Mouse (Mus musculus): ENCODE results near the gene Pif1. TPM values are rescaled to one million over a fixed set of nuclear protein-coding genes. Genes with fewer than 3 reads are reported as not detected.

Gene Pif1
- polyA plus RNA-seq (2015; fragmentation: Nextera tagmentation; extraction: Ambion mirVana) = 15.4 and 18.4 TPM in 2 replicates

DNA sequence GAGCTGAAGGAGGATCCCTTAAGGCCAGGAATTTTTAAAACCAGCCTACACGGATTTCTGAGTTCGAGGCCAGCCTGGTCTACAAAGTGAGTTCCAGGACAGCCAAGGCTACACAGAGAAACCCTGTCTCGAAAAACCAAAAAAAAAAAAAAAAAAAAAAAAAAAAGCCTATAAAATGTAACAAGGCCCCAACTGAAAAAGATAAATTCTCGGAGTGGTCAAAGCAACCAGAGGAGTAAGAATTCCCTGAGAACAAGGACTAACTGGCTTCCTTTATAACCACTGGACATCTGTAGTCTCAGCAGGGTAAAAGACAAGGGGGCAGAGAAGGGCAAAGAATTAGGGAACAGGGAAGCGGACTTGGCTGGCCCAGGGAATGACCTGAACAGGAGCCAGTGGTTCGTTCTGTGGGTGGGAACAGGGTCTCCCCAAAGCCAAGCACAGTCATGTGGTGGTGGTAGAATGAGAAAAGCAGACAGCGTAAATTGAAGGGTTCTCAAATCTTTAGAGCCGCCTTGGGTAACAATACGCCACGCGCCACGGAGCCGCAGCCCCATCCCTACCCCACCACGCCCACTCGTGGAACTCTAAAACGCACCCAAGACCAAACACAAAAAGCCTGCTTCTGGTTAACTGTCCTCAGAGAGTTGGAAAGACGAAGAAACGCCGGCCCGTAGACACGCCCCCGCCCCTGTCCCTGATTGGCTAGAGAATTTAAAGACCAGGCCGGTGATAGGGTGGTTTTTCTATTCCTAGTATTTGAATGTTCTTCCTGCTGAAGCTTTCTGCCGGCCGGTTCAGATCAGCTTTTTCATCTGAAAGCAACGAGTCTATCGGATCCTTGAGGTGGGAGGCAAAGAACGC is at the start of gene Pif1:
TSS of gene Pif1 (plus strand) at position 755 of the 864 bp plus-strand sequence.
- H3K4me1 ChIP-seq = peaks cover 34% of the 10 kb centered on the region
- H3K4me3 ChIP-seq = peak within 1 kb of the TSS; percentile 64
- peak; percentile 78 for ATAC-seq (ENCODE audit: insufficient number of reproducible peaks, insufficient read depth, low FRiP score, low TSS enrichment, low read depth)
- H3K9me3 ChIP-seq = no peaks in the 10 kb centered on the region
- no peaks in the 10 kb centered on the region for H3K27me3 ChIP-seq
- peak within 1 kb of the TSS; percentile 99 for H3K4me2 ChIP-seq
- H3K36me3 ChIP-seq = peaks cover 15% of the 10 kb centered on the region
- 8% methylated on average over 28 of the region's 28 CpGs for WGBS
- H3K27ac ChIP-seq = peak within 1 kb of the TSS; percentile 85
- H3K9ac ChIP-seq = peak within 1 kb of the TSS; percentile 85

DNA sequence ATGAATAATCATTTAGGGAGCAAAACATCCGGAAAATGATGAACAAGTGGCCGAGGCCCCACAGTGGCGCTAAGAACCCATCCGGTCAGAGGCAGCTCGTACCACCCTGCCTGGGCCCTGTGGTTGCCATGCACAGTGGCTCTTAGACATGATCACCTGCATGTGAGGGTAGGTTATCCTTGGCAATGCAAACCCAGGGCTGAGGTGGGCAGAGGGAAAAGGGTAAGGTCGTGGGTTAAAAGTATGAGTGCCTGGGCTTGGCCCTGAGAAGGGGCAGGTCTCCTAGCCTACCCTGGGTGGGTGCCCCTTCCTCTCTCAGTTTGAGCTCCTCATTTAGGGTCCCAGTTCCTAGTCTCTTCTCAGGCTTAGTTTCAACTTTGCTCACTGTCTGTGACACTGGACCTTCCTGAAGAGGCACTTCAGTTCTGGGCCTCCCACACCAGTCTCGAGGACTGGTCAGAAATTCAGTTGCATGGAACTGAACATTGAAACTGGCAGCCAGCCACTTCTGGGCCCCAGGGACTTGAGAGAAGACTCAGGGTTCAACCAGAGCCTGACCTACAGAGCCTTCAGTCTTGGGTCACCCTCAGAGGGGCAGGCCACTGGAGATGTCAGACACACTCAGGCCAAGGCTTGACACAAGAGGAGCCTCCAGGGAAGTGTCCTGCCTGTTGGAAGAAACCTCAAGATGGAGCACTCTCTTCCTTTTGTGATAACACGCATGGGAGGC is 48.9 kb upstream of the Pif1 start:
- peaks cover 10% of the 10 kb centered on the region for H3K4me1 ChIP-seq
- H3K27ac ChIP-seq = no peak overlapping the region
- no peak overlapping the region for H3K4me3 ChIP-seq
- H3K4me2 ChIP-seq = no peak overlapping the region
- no peak for ATAC-seq (ENCODE audit: insufficient number of reproducible peaks, insufficient read depth, low FRiP score, low TSS enrichment, low read depth)
- H3K9me3 ChIP-seq = no peaks in the 10 kb centered on the region
- H3K27me3 ChIP-seq = no peaks in the 10 kb centered on the region
- H3K36me3 ChIP-seq = no peaks in the 10 kb centered on the region
- WGBS = 87% methylated on average over 8 of the region's 8 CpGs
- no peak overlapping the region for H3K9ac ChIP-seq

DNA sequence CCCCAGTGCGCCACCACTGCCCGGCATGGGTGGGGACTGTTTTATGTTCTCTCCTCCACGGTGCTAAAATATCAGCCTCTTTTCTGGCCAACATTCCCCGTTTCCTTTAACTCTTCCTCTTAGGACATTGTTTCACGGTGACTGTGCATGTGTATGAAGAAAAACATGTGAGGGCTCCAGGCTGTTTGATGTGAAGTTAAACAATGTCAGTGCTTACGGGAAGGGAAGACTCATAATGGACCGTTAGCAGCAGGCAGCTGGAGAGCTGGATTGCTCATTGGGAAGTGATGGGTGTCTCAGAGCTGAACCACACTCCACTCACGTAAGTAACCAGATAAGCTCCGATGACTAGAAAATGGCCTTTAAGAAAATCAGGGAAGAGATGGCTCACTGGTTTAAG is 47.3 kb upstream of the Pif1 start:
- H3K4me3 ChIP-seq = no peak overlapping the region
- H3K9ac ChIP-seq = no peak overlapping the region
- no peak overlapping the region for H3K27ac ChIP-seq
- H3K36me3 ChIP-seq = no peaks in the 10 kb centered on the region
- 82% methylated on average over 9 of the region's 9 CpGs for WGBS
- peaks cover 10% of the 10 kb centered on the region for H3K4me1 ChIP-seq
- ATAC-seq (ENCODE audit: insufficient number of reproducible peaks, insufficient read depth, low FRiP score, low TSS enrichment, low read depth) = no peak
- no peaks in the 10 kb centered on the region for H3K9me3 ChIP-seq
- no peaks in the 10 kb centered on the region for H3K27me3 ChIP-seq
- no peak overlapping the region for H3K4me2 ChIP-seq

DNA sequence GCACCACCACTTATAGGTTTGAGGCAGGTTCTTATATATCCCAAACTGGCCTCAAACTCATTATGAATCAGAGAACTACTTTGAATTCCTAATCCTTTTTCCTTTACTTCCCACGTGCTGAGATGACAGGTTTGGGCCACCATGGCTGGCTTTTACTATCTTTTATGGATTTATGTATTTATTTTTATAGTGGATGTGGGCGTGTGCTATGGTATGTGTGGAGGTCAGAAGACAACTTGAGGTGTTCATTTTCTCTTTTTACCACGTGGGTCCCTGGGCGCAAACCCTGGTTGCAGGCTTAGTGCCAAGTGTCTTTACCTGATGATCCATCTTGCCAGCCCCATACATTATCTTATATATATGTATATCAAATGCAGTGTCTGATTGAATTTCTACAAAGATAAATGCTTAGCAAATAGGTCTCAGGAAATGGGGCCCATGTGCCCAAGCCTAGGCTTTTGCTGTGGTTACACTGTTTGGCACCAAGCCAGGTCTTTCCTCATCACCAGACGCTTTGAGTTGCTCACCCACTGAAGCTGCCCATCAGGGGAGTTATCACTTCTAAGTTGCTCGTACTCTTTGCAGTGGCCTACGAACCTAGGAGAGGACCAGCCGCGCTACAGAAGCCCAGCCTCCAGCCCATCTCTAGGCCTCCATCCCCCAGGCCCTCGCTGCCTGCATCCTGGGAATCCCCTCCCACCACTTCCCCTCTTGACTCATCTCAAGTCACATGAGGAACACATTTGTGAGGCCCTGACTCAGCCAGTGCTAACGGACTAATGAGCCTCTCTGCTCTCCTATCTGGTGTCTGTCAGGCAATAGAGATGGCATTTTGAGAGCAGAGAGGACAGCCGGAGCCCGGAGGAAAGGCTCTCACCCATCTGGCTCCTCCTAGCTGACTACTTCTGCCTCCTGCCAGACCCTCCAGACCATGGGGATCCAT is 45.6 kb upstream of the Pif1 start:
- no peak overlapping the region for H3K9ac ChIP-seq
- no peak for ATAC-seq (ENCODE audit: insufficient number of reproducible peaks, insufficient read depth, low FRiP score, low TSS enrichment, low read depth)
- peak overlapping the region; percentile 68; the same call in 1 of the 2 replicates for H3K27ac ChIP-seq

DNA sequence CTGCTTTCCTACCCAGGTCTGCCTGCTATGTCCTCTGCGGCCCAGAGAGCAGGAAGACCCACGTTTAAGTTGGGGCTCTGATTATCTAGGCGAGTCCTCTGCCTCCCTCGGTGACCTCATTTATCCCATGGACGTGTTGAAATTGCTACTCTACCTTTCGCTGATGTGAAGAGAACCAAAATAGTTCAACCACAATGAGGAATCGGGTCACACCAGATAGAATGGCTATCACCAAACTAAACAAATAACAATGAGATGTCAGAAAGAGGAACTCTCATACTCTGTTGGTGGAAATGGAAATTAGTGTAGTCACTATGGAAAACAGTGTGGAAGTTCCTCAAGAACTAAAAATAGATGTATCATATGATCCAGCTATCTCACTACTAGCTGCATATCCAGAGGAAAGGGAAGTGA is 44.8 kb upstream of the Pif1 start:
- Histone ChIP-seq H3K27me3 (no peaks in the 10 kb centered on the region), H3K27ac (peak overlapping the region; percentile 68; the same call in 1 of the 2 replicates), H3K4me1 (peaks cover 28% of the 10 kb centered on the region), H3K9ac (no peak overlapping the region), H3K36me3 (no peaks in the 10 kb centered on the region), H3K4me3 (no peak overlapping the region), H3K4me2 (no peak overlapping the region), H3K9me3 (no peaks in the 10 kb centered on the region)
- WGBS = 83% methylated on average over 7 of the region's 7 CpGs
- ATAC-seq (ENCODE audit: insufficient number of reproducible peaks, insufficient read depth, low FRiP score, low TSS enrichment, low read depth) = no peak

More for the DNA sequence above, 45.6 kb upstream of the Pif1 start:
- Histone ChIP-seq H3K36me3 (no peaks in the 10 kb centered on the region), H3K27me3 (no peaks in the 10 kb centered on the region), H3K9me3 (no peaks in the 10 kb centered on the region), H3K4me1 (peaks cover 22% of the 10 kb centered on the region), H3K4me2 (no peak overlapping the region), H3K4me3 (no peak overlapping the region)
- 51% methylated on average over 13 of the region's 13 CpGs for WGBS

DNA sequence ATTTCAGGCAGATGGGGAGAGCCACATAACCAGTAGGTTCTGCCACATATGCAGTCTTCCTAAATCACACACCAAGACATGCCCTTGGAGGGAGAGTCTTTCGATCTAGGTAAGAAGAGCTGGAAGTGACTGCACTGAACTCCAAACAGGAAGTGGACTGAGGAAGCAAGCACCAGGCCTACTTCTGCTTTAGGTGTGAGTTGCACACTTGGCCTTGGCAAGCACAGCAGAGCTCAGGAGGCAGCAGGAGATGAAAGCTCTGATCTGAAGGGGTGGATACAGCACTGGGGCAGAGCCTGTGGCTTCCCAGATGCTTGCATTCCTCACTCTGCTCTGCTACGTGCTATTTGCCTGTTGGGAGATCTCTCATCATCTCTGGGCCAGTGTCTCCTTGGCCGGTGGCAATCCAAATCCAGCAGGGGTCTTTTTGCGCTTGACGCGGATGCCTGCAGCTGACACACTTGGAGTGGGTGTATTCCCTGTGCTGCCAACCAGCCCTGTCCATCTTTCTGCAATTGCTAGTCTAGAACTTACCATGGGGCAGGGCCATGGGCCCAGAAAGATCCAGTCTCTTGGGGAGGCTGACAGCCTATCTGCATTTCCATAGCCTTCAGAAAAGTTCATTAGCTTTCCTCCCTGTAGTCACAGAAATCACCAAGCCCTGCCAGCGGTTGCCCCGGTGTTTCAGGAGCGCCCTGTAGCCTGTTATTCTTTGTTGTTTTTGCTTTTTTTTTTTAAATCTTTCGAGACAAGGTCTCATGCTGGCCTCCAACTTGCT is 41.1 kb upstream of the Pif1 start:
- H3K4me2 ChIP-seq = no peak overlapping the region
- ATAC-seq (ENCODE audit: insufficient number of reproducible peaks, insufficient read depth, low FRiP score, low TSS enrichment, low read depth) = no peak
- peaks cover 55% of the 10 kb centered on the region for H3K4me1 ChIP-seq
- H3K4me3 ChIP-seq = no peak overlapping the region
- H3K27ac ChIP-seq = peak overlapping the region; percentile 55
- no peaks in the 10 kb centered on the region for H3K36me3 ChIP-seq
- H3K27me3 ChIP-seq = no peaks in the 10 kb centered on the region
- WGBS = 75% methylated on average over 10 of the region's 10 CpGs
- no peaks in the 10 kb centered on the region for H3K9me3 ChIP-seq
- no peak overlapping the region for H3K9ac ChIP-seq

DNA sequence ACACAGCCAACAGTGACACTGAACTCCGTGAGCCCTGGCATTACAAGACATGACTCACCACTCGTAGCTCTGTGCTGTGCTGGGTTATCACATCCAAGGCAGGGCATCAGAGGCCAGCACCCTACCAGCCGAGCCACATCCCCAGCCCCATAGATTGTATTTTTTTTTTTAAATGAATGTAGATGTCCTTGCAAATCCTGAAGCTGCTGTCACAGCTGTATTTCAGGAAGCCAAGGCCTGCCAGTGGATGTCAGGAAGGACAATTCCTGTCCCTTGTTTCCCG is 40.6 kb upstream of the Pif1 start:
- 54% methylated on average over 4 of the region's 4 CpGs for WGBS
- no peaks in the 10 kb centered on the region for H3K36me3 ChIP-seq
- H3K27ac ChIP-seq = peak overlapping the region; percentile 30; the same call in 1 of the 2 replicates
- no peak overlapping the region for H3K9ac ChIP-seq
- no peaks in the 10 kb centered on the region for H3K27me3 ChIP-seq
- H3K4me3 ChIP-seq = no peak overlapping the region
- no peaks in the 10 kb centered on the region for H3K9me3 ChIP-seq
- H3K4me2 ChIP-seq = no peak overlapping the region
- H3K4me1 ChIP-seq = peaks cover 57% of the 10 kb centered on the region
- ATAC-seq (ENCODE audit: insufficient number of reproducible peaks, insufficient read depth, low FRiP score, low TSS enrichment, low read depth) = no peak

DNA sequence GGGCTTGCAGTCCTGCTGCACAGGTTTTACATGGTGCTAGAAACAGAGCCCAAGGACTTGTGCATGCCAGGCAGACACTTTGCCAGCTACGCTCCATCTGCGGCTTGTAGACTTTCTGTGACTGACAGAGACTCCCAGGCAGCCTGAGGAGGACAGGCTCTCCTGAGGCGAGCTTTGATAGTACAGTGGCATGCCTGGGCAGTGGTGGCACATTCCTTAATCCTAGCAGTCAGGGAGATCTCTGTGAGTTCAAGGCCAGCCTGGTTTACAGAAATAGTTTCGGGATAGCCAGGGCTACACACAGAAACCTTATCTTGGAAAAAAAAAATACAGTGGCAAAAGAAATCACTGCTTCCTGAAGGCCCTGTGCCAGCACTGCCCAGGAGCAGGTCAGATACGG is 39.8 kb upstream of the Pif1 start:
- 81% methylated on average over 5 of the region's 5 CpGs for WGBS
- ATAC-seq (ENCODE audit: insufficient number of reproducible peaks, insufficient read depth, low FRiP score, low TSS enrichment, low read depth) = no peak
- Histone ChIP-seq H3K4me1 (peaks cover 54% of the 10 kb centered on the region), H3K27ac (0 out of 2 replicates have a peak overlapping the region, but pooled peaks have one; percentile 30), H3K27me3 (no peaks in the 10 kb centered on the region), H3K9ac (no peak overlapping the region), H3K4me2 (no peak overlapping the region), H3K36me3 (0 out of 2 replicates have a peak, but pooled peaks cover 2% of the 10 kb centered on the region), H3K4me3 (no peak overlapping the region), H3K9me3 (no peaks in the 10 kb centered on the region)

DNA sequence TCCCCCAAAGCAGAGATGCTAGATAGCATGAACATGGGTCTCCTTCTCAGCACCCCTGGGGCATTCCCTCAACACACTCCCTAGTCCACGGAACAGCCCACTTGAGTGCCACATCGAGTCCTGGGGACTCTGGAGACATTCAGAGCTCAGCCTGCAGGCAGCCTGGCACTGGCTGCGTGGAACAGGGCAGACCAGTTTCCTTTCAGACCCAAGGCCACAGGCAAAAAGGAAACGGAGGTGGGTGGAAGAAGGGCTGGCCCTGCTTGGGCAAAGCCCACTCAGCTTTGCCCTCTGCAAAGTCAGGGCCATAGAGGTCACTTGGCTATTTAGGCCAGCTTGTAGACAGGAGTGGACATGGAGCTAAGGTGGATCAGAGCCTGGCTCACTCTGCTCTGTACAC is 39.1 kb upstream of the Pif1 start:
- no peak for ATAC-seq (ENCODE audit: insufficient number of reproducible peaks, insufficient read depth, low FRiP score, low TSS enrichment, low read depth)
- WGBS = 55% methylated on average over 4 of the region's 4 CpGs
- Histone ChIP-seq H3K9ac (0 out of 2 replicates have a peak overlapping the region, but pooled peaks have one; percentile 49), H3K4me3 (no peak overlapping the region), H3K9me3 (no peaks in the 10 kb centered on the region), H3K4me2 (no peak overlapping the region), H3K27me3 (no peaks in the 10 kb centered on the region), H3K27ac (no peak overlapping the region), H3K4me1 (peaks cover 54% of the 10 kb centered on the region), H3K36me3 (0 out of 2 replicates have a peak, but pooled peaks cover 4% of the 10 kb centered on the region)

DNA sequence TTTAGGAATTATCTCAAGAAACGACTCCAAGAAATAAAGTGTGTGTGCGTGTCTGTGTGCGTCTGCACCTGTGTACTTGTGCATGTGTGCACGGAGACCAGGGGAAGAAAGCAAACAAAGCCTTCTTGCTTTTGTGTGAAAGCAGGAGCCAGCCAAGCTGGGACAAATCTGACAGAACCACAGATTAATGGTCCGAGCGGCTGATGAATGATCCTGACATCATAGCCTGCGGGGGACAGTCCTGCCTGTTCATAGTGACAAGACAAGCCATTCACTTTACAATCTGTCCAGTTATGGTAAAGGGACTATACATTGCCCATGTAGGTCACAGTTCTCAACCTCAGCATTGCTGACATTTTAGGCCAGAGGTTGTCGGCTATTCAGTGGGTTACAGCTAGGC is 38.6 kb upstream of the Pif1 start:
- WGBS = 71% methylated on average over 8 of the region's 8 CpGs
- Histone ChIP-seq H3K27ac (no peak overlapping the region), H3K4me2 (no peak overlapping the region), H3K9me3 (no peaks in the 10 kb centered on the region), H3K4me3 (no peak overlapping the region), H3K36me3 (0 out of 2 replicates have a peak, but pooled peaks cover 4% of the 10 kb centered on the region), H3K27me3 (no peaks in the 10 kb centered on the region), H3K4me1 (peaks cover 54% of the 10 kb centered on the region), H3K9ac (no peak overlapping the region)
- ATAC-seq (ENCODE audit: insufficient number of reproducible peaks, insufficient read depth, low FRiP score, low TSS enrichment, low read depth) = no peak
